Mouse (Mus musculus) regulatory T cell (primary cell): ENCODE results near the gene Tmem132d.

Experiments
- in situ Hi-C: fragments of 300-600 bp; cut with MboI, MseI; formaldehyde crosslinking; loops from one replicate; pipeline ENCODE4 v1.15.1; 2025; ENCODE audit warnings: high pct_unique_total_duplicates

Tmem132d gene

DNA sequence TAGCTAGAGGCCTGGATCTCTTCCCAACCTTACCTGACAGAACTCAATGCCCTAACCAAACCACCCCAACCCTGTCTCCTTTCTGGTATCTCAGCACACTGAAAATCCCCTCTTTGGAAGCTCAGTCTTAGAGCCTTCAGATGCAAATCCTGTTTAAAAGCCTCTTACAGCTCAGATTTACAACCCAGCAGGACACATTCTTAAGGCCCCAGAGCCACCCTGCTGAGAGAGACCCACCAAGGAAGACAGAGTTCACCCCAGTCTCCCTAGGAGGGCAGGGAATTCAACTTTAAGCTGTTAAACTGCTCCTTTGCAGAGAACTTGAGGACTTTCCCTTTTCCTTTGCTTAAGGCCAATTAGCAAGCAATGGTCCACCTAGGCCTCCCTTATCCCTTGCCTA is 199.8 kb downstream of the Tmem132d start:
- in situ Hi-C loops = no loop called here

GRCm38 (mm10) chr5:128218281-128218680 is 214.6 kb downstream of the Tmem132d start:
- in situ Hi-C loops = no loop called here

GRCm38 (mm10) chr5:128211125-128211524 is 221.8 kb downstream of the Tmem132d start:
- in situ Hi-C loops = no loop called here

GRCm38 (mm10) chr5:128205716-128206115 is 227.2 kb downstream of the Tmem132d start:
- in situ Hi-C loops = no loop called here

DNA sequence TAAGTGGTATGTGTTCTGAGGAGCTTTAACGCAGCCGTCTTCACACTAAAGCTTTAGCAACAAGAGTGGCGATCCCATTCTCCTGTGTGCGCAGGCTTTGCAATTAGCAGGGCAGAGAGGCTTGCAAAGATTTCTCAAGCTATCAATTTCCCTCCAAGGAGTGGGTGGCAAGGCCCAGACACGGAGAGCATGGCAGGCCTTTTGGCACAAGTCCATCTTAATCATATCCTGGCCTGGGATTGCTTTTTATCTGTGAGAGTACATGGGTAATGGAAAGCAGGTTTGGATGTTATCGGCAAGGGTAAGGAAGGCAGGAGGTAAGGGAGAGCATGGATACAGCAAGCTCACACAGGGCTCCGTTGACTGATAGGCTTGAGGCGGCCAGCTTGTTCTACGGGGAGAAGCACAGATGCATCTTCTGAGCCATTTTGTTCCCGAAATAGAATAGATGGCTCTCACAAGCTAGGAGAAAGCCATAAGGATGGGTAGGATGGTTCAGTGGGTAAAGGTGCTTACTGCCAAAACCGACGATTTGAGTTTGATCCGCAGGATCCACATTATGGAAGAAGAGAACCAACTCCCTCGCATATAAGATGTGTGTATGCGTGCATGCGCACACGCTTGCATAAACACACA is 228.1 kb downstream of the Tmem132d start:
- in situ Hi-C loops = no loop called here

DNA sequence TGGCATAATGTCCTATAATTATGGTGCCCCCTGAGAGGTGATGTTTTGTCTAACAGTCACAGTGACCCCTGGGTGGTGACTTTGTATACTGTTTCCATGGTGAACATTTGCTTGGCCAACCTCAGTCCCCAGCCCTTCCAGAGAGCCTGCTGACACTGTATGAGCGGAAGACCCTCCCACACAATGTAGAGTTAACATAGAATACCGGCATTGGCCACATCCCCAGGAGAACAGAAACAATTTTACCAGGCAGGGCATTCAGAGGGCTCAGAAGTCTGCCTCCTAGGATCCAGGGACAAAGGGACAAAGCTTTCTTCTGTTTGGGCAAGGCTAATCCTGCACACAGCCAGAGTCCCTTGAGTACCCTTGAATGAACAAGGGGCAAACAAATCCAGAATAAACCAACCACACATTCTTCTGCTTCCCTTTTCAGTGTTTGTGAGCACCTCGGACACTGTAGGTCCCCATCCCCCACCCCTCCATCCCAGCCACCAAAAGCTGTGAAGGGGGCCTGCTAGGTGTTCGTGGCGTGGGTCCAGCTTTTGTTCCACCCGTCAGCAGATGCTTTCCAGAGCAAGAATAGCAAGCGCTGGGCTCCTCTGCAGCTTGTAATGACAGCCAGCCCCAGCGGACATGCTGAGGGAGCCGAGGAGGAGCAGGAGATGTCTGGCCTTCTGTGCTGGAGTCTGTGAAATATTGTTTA is 228.8 kb downstream of the Tmem132d start:
- in situ Hi-C loops = no loop called here

GRCm38 (mm10) chr5:128194106-128194505 is 238.8 kb downstream of the Tmem132d start:
- in situ Hi-C loops = no loop called here

GRCm38 (mm10) chr5:128192485-128193055 is 240.3 kb downstream of the Tmem132d start:
- in situ Hi-C loops = no loop called here

DNA sequence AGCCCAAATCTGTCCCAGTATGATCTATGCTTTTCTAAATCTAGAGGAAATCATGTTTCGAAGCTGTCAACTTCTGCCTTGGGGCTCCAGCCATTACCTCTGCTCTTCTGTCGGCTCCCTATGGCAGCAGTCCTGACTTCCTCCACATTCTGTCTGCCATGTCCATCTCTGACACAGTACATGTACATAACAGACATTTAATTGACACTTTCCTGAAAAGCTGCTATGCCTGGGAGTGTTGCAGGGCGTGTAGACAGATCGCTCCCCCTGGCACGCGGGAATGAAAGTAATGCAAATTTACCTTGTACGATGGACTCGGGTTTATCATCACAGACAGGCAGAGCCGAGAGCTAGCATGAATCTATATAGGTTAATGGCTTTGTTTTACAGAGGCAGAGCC is 241.2 kb downstream of the Tmem132d start:
- in situ Hi-C loops = no loop called here

DNA sequence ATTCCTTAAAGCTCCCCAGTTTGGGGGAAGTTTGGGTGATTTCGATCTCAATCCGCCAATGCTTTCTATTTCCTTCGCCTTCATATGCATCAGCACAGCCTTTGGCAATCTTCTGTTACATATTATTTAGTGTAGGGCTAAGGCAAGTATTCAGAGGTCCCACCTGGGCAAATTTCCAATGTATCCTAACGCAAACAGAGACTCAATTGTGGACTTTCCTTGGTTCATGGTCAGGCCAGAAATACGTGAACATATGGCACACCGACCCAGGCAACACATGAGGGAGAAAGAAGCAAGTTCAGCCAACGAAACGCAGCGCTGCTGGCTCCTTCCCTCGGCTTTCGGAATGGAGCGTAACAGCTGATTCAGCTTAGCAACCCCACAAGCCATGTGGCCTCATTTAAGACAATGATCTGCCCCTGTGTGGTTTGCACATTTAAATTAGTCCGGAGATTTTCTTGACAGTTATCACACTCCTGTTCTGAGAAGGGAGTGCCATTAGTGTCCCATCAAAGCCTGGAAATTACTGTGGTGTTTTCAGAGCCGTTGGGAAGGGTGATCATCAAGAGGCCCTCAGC is 242.5 kb downstream of the Tmem132d start:
- in situ Hi-C loops = no loop called here

DNA sequence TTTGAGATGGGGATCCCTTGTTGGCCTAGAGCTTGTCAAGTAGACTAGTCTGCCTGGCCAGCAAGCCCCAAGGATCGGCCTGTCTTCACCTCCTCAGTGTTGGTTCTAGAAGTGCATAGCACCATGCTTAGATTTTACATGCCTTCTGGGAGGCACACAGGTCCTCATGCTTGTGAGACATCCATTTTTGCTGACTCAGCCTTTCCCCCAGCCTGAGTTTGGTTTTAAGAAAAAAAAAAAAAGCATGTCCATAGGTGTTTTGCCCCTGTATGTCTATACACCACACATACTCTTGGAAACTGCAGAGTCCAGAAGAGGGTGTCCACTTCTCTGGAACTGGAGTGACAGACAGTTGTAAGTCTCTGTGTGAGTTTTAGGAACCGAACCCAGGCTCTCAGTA is 256.6 kb downstream of the Tmem132d start:
- in situ Hi-C loops = no loop called here

GRCm38 (mm10) chr5:128158901-128159675 is 273.8 kb downstream of the Tmem132d start:
- in situ Hi-C loops = no loop called here

- in situ Hi-C loops = no loop called here
Measured at GRCm38 (mm10) chr5:128151461-128151860, 281.4 kb downstream of the Tmem132d start.

GRCm38 (mm10) chr5:128146901-128147645 is 285.8 kb downstream of the Tmem132d start:
- in situ Hi-C loops = no loop called here

DNA sequence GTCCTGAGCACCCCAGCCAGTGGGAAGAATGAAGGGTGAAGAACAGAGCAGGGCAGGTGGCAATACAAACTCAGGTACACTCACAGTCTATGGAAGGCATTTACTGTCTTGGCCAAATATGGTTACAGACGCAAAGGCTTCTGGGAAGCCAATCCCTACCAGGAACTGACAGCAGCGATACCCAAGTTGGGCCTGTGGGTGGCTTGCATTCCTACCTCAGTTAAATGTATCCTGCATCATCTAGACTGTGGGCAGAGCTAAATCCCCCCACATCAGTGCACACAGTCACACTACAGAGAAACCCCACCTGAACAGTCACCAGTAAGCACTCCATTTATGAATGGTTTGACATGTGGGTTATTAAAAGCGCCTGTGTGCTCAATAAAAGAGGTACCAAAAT is 288.1 kb downstream of the Tmem132d start:
- in situ Hi-C loops = no loop called here

DNA sequence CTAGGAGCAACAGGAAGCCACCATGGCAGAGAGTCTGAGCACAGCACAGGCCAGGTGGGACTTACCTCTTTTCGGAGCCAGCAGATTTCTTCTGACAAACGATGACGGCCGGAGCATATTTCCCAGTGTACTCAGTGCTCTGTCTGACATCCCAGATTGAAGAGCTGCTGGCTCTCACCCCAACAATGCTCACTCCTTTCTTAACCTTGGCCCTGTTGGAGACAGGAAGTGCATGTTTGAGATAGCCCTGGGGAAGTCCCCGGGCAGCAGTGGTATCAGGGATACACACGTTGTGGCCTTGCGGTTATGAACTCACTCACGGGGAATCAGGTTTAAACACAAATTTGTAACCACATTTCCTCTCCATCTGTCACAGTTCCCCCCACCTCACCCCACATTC is 296.1 kb downstream of the Tmem132d start:
- in situ Hi-C loops = no loop called here

- in situ Hi-C loops = no loop called here
Measured at GRCm38 (mm10) chr5:128122656-128123055, 310.2 kb downstream of the Tmem132d start.

GRCm38 (mm10) chr5:128119171-128119570 is 313.7 kb downstream of the Tmem132d start:
- in situ Hi-C loops = no loop called here

GRCm38 (mm10) chr5:128113107-128113506 is 319.8 kb downstream of the Tmem132d start:
- in situ Hi-C loops = no loop called here

- in situ Hi-C loops = no loop called here
Measured at GRCm38 (mm10) chr5:128112518-128112917, 320.4 kb downstream of the Tmem132d start.

DNA sequence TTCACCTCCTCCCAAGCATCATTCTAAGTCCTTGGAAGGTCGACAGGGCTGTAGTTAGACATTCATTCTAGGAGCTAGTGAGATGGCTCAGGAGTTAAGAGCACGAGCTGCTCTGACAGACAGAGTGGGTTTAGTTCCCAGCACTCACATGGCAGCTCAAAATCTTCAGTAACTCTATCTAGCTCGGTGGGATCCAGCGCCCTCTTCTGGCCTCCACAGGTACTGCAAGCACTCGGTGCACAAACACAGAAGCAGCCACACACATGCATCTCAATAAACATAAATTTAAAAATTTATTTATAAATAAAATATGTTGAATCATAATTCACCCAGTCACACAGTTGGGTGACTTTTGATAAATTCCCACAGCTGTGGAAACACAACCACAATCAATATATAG is 321.2 kb downstream of the Tmem132d start:
- in situ Hi-C loops = no loop called here
